Mouse (Mus musculus) thymus, postnatal 25 days (tissue): ENCODE data around the gene Slc38a3.

ENCODE experiments used
- DNase-seq: peaks from one replicate; pipeline ENCODE4 v3.0.0; 2022

The Slc38a3 gene

DNA sequence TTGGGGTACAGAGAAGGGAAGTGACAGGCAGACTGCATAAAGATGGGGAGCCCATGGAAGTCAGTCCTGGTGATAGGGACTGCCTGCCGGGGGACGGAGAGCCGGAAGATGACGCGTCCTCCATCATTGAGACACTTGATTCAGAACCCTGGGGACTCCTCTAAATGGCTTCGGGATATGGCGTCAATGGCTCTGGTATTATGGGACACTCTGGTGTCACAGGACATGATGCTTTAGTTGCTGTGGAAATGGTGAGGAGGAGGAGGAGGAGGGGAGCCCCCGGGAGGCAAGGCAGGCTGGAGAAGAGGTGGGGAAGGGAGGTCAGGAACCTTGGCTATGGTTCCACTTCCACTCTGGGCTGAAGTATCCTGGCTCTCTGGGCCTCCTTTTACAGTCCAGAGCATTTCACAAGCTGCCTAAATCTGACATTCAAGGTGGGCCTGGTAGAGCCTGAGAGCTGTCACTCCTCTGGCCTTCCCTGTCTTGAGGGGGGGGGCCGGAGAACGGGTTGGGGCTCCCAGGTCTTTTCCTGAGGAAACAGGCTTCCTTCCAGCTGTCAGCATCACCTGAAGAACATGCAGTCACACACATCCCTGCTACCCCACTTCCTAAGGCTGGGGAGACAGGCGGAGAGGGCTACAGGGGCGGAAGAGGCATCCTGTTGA lies 26.2 kb upstream of the Slc38a3 start:
- no peak for DNase-seq

GRCm38 (mm10) chr9:107694627-107695026 lies 25.3 kb upstream of the Slc38a3 start:
- DNase-seq: no peak

GRCm38 (mm10) chr9:107693433-107693987 lies 24.2 kb upstream of the Slc38a3 start:
- no peak for DNase-seq

DNA sequence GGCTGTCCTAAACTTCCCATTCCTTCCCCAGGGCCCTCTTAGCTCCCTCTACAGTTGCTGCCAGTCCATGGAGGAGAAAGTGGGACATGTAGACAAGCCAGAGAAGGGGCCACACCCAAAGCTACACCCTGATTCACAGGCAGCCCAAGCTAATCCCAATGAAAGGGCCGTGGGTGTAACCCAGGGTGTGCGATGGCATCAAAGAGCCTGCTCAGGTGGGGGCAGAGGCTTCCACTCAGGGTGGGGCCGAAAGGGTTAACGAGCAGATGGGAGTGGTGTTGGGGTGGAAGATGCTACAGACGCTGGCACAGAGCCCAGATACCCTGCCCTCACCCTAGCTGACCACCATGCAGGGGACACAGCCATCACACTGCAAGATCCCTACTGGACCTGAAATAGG lies 23.5 kb upstream of the Slc38a3 start:
- DNase-seq: no peak

DNA sequence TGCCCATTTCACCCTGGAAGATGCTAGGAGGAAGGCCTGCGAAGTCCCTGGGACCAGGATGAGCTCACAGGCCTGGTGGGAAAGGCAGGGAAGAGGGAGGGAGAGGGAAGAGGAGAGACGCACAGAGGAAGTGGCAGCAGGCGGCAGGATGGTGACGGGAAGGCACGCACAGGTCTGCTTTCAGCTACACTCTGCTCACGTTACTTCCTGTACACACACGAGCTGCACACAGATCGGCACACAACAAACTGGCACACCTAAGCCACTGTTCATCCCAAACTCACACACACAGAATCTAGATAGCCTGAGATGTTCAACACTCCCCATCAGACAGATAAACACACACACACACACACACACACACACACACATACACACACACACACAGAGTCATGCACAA lies 21.1 kb upstream of the Slc38a3 start:
- DNase-seq: peak; percentile 26

- no peak for DNase-seq
These were observed 19.6 kb upstream of the Slc38a3 start for GRCm38 (mm10) chr9:107688939-107689338.

GRCm38 (mm10) chr9:107688415-107688814 lies 19.1 kb upstream of the Slc38a3 start:
- DNase-seq: no peak

- DNase-seq: peak; percentile 79
These were observed 16.1 kb upstream of the Slc38a3 start for GRCm38 (mm10) chr9:107685231-107685981.

- DNase-seq: no peak
These were observed 13.1 kb upstream of the Slc38a3 start for GRCm38 (mm10) chr9:107682405-107682804.

DNA sequence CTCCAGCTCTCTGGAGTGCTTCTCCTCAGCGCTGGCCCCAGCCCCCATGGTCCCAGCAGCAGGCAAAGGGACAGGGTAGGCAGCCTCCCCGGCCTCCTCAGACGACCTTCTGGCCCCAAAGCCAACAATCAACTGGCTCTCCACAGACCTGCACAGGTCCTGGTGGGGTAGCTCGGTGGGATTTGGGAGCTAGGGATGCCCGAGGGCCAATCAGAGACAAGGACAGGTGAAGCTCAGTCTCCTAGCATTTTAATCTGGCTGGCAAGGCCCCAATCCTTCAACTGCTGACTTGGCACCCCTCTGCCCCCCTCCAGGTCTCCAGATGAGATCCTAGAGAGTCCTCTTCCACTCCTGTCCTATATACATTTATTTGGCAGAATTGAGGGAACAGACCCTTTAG lies 10.2 kb upstream of the Slc38a3 start, which contains the start of gene Gnat1:
Gene Gnat1, minus strand, starts transcription at position 212 of the 400 bp plus-strand sequence.
- DNase-seq: no peak

DNA sequence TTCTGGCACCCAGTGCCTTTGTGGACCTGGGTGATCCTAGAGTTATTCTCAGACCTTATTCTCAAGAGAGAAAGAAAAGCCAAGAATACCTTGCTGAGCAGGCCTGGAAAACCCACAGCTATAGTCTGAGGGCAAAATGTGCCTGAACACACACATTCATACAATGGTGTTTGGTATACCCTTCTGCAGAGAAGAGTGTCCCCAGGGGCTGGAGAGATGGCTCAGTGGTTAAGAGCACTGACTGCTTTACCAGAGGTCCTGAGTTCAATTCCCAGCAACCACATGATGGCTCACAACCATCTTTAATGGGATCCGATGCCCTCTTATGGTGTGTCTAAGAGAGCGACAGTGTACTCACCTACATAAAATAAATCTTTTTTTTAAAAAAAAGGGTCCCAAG lies 9.5 kb upstream of the Slc38a3 start:
- DNase-seq: no peak

GRCm38 (mm10) chr9:107677819-107678526 lies 8.6 kb upstream of the Slc38a3 start:
- DNase-seq: peak; percentile 77

GRCm38 (mm10) chr9:107677091-107677784 lies 7.9 kb upstream of the Slc38a3 start:
- peak; percentile 63 for DNase-seq

DNA sequence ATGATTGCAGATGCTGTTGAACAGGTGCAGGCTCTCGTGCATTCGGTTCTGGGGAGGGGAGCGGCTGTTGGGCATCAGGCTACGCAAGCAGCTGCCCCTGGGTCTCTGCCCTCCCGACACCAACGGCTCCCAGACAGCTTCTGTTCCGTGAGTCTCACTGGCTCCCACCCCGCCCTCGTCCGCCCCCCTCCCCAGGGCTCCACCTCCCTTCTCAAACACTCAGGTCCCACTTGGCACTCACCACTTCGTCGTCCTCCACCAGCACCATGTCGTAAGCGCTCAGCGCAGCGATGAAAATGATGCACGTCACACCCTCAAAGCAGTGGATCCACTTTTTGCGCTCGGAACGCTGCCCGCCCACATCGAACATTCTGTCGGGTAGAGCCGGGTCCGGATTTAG lies 7.0 kb upstream of the Slc38a3 start:
- no peak for DNase-seq

- DNase-seq: peak; percentile 71
These were observed 6.5 kb upstream of the Slc38a3 start for GRCm38 (mm10) chr9:107675671-107676301.

GRCm38 (mm10) chr9:107674609-107675429 lies 5.5 kb upstream of the Slc38a3 start:
- no peak for DNase-seq

- DNase-seq: no peak
These were observed 929 bp upstream of the Slc38a3 start for GRCm38 (mm10) chr9:107670259-107670658.

DNA sequence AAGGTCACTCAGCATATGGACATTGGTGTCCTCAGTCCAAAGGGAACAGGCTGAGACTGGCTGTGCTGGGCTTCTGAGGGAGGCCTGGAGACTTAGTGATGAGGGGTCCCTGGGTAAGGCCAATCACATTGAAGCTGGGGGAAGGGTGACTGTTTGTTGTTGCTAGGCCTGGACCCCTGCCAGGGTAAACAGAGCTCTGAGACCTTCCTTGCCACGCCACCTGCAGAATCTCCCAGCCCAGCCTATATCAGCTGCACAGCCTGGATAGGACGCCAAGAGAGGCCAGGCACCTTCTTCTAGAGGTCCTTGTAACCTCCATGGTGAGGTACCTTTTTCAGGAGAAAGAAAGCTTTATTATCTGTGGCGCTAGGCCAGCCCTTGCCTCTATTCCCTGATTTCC lies 414 bp downstream of the Slc38a3 start:
- DNase-seq: no peak

DNA sequence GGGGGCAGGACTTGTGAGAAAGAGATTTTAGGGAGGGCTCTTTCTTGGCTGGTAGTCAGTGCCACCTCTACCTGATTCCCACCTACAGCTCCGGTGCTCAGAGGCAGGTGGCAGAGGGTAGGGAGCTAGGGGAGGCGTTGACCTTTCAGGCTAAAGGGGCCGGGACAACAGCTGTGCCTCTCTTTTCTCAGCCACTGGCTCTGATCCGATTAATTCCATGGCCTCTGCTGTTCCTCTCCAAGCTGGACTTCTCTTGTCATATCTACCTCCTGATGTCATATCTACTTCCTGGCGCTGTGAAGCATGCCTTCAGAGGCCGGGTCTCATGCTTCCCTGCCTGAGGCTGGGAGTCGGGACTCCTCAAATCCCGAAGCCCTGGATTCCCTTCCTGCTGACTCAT lies 1.3 kb downstream of the Slc38a3 start:
- no peak for DNase-seq

GRCm38 (mm10) chr9:107667219-107667618 lies 2.1 kb downstream of the Slc38a3 start:
- DNase-seq: peak; percentile 28

DNA sequence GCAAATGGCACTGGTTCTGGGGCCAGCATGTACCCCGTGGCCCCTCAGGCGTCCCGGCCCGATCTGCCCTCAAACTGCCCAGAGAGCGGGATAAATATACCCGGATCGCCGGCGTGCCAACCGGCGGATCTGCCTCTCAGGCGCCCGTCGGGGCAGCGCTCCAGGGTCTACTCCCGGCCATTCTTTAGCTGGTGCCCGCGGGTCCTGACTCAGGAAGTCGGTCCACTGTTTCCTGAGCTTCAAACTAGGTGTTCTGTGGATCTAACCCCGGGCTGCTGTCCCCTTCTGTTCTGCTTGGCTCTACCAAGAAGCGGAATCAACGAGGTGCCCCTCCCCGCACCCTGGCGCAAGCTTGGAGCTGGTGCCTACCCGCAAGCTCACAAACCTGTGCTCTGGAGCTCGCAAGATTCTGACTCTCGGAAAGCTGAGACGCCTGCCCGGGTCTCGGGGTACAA lies 2.6 kb downstream of the Slc38a3 start:
- DNase-seq: no peak
